Mouse (Mus musculus) ES-E14 (cell line): ENCODE measurements around the gene Foxo6.

Source experiments
- CHD2 ChIP-seq: IDR thresholded peaks from 2 replicates; pipeline ENCODE4 v1.6.1; 2014; ENCODE audit warnings: mild to moderate bottlenecking, low read depth, low read length, inconsistent platforms
- HCFC1 ChIP-seq: IDR thresholded peaks from 2 replicates; pipeline ENCODE4 v1.6.1; 2012; ENCODE audit warnings: low read length, inconsistent platforms, borderline replicate concordance; ENCODE audit not compliant: insufficient read depth
- MAFK ChIP-seq: IDR thresholded peaks from 2 replicates; pipeline ENCODE4 v1.6.1; 2014; ENCODE audit warnings: mild to moderate bottlenecking, low read depth, low read length, inconsistent platforms; ENCODE audit not compliant: insufficient read depth
- ZC3H11A ChIP-seq: IDR thresholded peaks from 2 replicates; pipeline ENCODE4 v1.6.1; 2012; ENCODE audit warnings: low read depth, mild to moderate bottlenecking, inconsistent platforms, low read length, borderline replicate concordance
- ZNF384 ChIP-seq: IDR thresholded peaks from 2 replicates; pipeline ENCODE4 v1.6.1; 2012; ENCODE audit warnings: low read depth, low read length, inconsistent platforms

DNA sequence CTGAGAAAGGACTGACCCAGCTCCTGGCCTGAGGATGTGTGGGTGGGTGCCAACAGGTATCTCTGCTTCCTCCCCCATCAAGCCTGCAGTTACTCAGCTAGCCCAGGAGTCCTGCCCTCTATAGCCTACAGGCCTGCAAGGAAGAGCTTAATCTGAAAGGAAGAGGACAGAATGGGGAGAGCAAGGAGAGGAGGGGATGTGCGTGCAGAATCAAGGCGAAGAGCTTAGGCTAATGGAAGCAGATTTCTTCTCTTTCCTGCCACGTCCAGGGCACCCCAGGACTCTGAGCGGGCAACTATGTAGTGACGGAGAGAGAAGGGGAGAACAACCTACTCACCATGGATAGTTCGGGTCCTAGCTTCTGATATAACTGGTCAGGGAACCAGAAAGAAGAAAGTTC lies 37.9 kb upstream of the Foxo6 start:
- TF ChIP-seq ZC3H11A (no peak), CHD2 (no peak), MAFK (no peak), HCFC1 (no peak), ZNF384 (no peak)
